Mouse (Mus musculus): ENCODE measurements around the gene C530008M17Rik.

C530008M17Rik gene

GRCm38 (mm10) chr5:76656212-76656611 lies at the start of gene C530008M17Rik:
Gene C530008M17Rik (plus strand): TSS chr5:76656512.
- in situ Hi-C loops (cut with MboI, MseI): no loop called here

DNA sequence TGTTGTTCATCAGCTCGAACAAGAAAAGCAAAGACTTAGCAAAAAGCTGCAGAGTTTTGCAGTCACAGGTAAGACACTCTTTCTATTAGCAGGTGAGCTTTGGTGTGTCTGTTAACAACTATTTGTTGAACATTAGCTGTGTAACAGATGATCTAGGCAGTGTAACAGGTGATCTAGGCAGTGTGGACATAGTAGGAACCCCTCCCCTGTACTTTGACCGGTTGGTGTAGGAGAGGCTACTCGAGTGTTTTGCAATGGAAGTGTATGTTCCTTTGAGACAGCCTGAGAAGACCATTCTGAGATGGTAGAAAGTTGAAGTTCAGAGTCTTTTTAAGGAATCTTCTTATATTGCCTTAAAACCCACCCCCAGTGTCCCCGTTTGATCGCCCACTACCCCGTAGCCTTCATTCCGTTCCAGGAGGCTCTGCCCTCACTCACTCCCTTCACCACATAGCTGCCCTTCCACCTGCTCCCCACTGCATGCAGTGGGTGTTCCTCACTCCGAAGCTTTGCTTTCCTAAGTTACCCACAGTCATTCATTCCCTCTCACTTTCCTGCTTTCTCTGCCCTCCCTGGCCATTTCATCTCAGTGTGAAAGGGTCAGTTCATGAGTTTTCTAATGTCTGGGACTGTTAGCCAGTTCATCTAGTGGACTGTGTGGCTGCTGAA lies 46.5 kb upstream of the C530008M17Rik start:
- in situ Hi-C loops (cut with MboI, MseI): no loop called here

DNA sequence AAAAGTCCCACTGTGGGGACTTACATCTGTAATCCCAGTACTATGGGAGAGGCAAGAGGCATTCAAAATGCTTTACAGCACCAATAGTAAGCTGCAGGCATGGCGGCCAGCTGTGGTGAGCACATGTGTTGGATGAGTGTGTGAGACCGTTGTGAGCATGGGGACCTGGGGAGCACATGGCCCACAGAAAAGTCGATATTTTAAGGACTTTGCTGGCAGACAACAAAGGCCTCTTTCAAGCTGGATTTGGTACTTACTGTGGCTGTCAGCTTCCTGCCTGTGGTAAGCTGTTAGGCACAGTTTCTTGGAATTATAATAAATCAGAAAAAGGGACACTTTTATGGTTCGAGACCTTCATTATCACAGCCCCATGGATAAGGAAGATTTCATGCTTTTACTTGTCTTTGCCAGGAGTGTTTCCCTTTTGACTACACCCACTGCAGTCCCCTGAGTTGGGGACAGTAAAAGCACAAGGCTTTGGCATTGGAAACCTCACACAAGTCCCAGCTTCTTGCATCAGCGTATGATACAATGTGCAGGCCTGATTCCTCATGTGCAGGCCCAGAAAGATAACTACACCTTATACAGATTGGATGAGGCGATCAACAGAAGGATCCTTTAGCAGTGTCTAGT lies 43.3 kb upstream of the C530008M17Rik start:
- in situ Hi-C loops (cut with MboI, MseI): no loop called here

DNA sequence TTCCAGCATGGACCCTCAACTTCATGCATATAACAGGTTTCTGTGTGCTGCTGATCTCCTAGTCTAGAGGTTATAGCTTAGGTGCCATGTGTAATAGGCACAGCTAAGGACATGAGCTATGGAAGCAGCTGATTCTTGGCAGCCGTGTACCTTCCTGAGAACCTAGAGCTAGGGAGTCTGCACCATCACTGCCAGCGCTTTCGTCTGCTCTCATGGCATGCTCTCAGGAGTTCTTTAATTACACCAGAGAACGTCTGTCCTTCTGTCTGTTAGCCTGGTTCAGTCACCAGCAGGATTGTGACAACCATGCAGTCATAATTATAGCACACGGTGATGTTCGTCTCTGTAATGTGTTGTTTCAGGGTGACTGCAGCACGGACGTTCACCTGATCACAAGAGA lies 41.0 kb upstream of the C530008M17Rik start:
- in situ Hi-C loops (cut with MboI, MseI): no loop called here

- in situ Hi-C loops (cut with MboI, MseI): no loop called here
Observed at GRCm38 (mm10) chr5:76616196-76616747, 40.0 kb upstream of the C530008M17Rik start.

- in situ Hi-C loops (cut with MboI, MseI): no loop called here
Observed at GRCm38 (mm10) chr5:76618750-76619149, 37.6 kb upstream of the C530008M17Rik start.

- in situ Hi-C loops (cut with MboI, MseI): no loop called here
Observed at GRCm38 (mm10) chr5:76623759-76624158, 32.6 kb upstream of the C530008M17Rik start.

- in situ Hi-C loops (cut with MboI, MseI): no loop called here
Observed at GRCm38 (mm10) chr5:76627770-76628169, 28.5 kb upstream of the C530008M17Rik start.

DNA sequence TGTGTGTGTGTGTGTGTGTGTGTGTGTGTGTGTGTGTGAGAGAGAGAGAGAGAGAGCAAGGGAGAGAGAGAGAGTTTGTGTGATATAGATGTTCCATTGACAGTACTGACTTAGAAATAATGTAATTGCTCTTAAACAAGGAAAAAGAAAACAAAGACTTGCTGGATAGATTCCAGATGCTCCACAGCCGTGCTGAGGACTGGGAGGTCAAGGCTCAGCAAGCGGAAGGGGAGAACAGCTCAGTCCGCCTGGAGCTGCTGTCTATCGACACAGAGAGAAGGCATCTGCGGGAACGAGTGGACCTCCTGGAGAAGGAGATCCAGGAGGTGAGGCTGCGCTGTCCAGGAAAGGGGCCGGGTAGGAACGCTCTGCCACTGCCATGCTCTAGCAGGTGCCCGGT lies 22.3 kb upstream of the C530008M17Rik start:
- in situ Hi-C loops (cut with MboI, MseI): loop anchor here (5.0 kb wide), 1 partner anchor 1162 kb away; no protein-coding TSS in a partner anchor

DNA sequence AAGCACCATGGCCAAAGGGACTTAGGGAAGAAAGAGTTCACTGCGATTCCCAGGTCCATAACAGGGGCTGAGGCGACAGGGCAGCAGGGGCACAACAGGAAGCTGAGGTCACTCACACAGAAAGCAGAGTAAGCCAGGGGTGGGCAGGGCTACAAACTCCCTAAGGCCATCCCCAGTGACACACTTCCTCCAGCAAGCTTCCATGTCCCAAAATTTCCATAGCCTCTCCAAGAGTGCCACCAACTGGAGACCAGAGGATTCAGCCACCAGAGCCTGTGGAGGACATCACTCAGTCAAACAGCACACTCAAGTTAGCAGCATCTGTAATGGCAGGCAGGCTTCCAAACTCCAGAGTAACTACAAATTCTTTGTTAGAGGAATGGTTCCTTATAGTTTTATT lies 20.7 kb upstream of the C530008M17Rik start:
- in situ Hi-C loops (cut with MboI, MseI): no loop called here

DNA sequence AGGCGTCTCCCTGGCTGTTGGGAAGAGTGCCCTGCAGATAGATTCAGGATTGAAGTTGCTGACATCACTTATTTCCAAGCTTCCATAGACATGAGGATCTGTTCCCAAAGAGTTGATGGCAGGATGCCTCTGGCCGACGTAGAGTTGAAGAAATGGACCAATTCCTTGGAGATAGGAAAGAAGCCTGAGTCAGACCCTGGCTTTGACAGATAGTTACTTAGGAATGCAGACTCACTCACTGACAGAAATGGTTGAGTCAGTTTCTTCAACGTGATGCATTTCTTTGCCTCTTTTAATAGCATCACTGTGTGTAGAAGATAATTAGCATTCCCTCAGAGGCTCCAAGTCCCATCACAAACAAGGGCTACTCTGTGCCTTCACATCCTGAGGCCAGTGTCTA lies 14.2 kb upstream of the C530008M17Rik start:
- in situ Hi-C loops (cut with MboI, MseI): no loop called here

GRCm38 (mm10) chr5:76644234-76644633 lies 12.1 kb upstream of the C530008M17Rik start:
- in situ Hi-C loops (cut with MboI, MseI): no loop called here

DNA sequence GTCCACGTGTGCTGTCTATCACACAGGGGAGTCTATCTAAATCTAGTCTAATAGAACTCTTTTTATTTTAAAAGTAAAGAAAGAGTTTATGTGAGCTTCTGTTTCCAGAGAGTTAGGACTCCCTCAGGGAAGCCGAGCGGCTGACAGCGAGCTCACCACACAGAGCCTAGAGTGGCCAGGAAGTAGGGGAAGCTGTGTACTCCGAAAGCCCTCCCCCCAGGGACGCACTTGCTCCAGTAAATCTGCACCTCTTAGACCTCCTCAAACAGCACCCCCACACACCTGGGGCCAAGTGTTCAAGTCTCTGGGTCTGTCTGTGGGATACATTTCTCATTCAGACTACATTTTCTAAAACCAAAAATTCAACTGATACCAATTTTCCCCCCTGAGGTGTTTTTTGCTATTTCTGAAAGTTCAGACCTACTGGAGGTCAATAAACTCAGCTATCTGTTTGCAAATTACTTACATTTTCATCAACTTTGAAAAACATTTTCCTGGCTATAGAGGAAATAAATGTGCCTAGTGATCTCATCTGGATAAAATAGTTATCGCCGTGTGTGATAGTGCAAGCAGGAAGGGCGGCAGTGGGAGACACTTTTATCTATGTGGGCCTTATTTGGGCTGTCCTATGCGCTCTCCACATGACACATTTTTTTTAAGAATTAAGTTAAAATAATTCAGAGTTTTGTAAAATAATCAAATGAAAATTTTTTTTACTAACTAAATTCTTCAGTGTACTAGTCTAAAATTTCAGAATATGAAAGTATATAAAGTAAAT lies 11.0 kb upstream of the C530008M17Rik start:
- in situ Hi-C loops (cut with MboI, MseI): no loop called here

- in situ Hi-C loops (cut with MboI, MseI): no loop called here
Observed at GRCm38 (mm10) chr5:76649897-76650296, 6.4 kb upstream of the C530008M17Rik start.

DNA sequence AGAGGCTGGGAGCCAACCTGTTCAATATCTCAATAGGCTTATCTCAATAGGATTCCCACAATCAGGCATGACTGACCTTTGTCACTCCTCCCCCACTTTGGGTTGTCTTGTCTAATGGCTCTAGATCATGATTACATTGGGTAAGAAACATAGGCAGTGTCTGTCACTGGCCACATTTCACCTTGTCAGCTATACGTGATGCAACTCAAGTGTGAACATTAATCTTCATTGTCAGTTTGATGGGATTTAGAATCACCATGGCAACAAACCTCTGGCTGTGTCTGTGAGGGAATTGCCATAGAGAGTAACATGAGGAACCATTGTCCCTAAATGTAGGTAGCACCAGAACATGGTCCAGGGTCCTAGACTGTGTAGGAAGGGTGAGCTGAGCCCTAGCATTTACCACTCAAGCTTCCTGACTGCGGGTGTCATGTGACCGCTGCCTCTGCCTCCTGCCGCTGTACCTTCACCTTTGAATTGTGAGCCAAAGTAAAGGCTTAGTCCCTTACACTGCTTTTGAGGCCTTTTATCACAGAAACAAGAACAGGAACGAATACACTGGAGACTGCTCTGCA lies 5.1 kb upstream of the C530008M17Rik start:
- in situ Hi-C loops (cut with MboI, MseI): no loop called here

DNA sequence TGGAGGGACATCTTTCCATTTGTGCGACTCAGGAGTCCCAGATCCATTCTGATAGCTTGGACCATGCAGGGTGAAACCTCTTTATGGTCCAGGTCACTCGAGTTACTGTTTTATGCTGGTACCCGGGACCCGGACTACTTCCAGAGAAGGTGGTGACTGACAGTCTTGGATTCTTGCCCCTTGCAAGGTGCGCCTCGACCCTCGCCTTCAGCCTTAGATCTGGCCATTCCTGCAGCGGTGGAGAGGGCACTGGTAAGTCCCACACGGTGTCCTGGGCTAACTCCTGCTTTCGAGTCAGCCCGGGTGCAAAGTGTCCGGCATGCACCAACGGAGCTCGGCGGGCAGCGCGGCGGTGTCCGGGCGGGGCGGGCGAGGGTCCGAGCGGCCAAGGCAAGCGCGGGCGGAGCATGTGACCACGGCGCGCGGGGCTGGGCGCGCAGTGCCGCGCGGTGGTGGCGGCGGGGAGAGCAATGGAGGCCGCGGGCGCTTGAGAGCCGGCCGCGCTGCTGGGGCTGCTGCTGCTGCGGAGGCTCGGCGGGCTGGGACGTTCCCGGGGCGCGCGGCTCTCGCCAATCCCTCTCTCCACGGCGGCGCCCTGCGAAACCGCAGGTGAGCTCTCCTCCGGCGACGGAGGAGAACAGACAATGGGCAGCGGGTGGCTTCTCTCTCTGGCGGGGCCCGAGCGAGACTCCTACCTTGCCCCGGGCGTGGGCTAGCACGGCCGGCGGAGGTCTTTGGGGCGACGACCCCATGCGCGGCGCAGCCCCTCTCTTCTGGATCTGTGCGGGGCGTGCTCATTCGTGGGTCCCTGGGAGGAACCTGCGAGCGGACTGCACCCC lies 1.2 kb downstream of the C530008M17Rik start:
- in situ Hi-C loops (cut with MboI, MseI): no loop called here

- in situ Hi-C loops (cut with MboI, MseI): no loop called here
Observed at GRCm38 (mm10) chr5:76658084-76658934, 2.0 kb downstream of the C530008M17Rik start.

- in situ Hi-C loops (cut with MboI, MseI): no loop called here
Observed at GRCm38 (mm10) chr5:76659958-76660635, 3.8 kb downstream of the C530008M17Rik start.

DNA sequence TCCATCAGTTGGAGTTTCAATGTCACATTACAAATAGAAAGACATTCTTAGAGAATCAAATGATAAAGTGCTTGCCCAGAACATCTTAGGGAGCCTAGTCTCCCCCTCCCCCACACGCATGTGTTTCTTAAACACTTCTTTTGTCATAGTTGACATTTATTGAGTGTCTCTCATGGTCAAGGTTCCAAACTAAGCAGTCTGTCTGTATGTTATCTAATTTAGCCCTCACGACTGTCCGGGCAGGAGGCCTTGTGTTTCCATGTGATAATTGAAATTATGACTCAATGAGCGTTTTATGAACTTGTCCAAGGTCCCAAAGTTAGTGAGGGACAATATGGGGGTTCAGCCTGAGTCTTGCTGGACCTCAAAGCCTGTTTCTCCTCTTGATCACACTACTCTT lies 5.0 kb downstream of the C530008M17Rik start:
- in situ Hi-C loops (cut with MboI, MseI): no loop called here

GRCm38 (mm10) chr5:76664936-76665335 lies 8.6 kb downstream of the C530008M17Rik start:
- in situ Hi-C loops (cut with MboI, MseI): no loop called here

Measured in regulatory T cell (primary cell).